Mouse (Mus musculus) MEL (cell line): ENCODE data around the gene Limk2. TPM values are rescaled to one million over a fixed set of nuclear protein-coding genes. Genes with fewer than 3 reads are reported as not detected.

Experiments used
- DNase-seq: peaks from one replicate; pipeline ENCODE4 v3.0.0; 2011; ENCODE audit warnings: low read depth, low spot score
- H3K27ac ChIP-seq: 2 replicates; pipeline ENCODE4 v1.5.1; 2012; ENCODE audit warnings: low read depth, mild to moderate bottlenecking, control low read depth, low read length, moderate library complexity; ENCODE audit not compliant: control insufficient read depth
- H3K27me3 ChIP-seq, 2 experiments: fragments of 150-350 bp in 1 of 2; sonication (generic) in 1 of 2; 2 replicates each; pipeline ENCODE4 v1.6.1; 2012; ENCODE audit warnings: low read length in 2 of 2, mild to moderate bottlenecking in 2 of 2, improper control_type of control experiment in 1 of 2, moderate library complexity in 1 of 2; ENCODE audit not compliant: insufficient read depth in 2 of 2, control insufficient read depth in 1 of 2
- H3K36me3 ChIP-seq, 2 experiments: 2 replicates each; pipeline ENCODE4 v1.6.1; 2012 to 2014; ENCODE audit warnings: low read length in 2 of 2, improper control_type of control experiment in 1 of 2, inconsistent platforms in 1 of 2, mild to moderate bottlenecking in 1 of 2; ENCODE audit not compliant: insufficient read depth in 2 of 2, control insufficient read depth in 1 of 2
- H3K4me1 ChIP-seq, 2 experiments: fragments of 150-350 bp in 1 of 2; sonication (generic) in 1 of 2; 2 replicates each; pipeline ENCODE4 v1.6.1; 2012; ENCODE audit warnings: low read length in 2 of 2, improper control_type of control experiment in 1 of 2, mild to moderate bottlenecking in 1 of 2; ENCODE audit not compliant: insufficient read depth in 2 of 2, control insufficient read depth in 1 of 2
- H3K4me3 ChIP-seq, 2 experiments: fragments of 150-350 bp in 1 of 2; sonication (generic) in 1 of 2; 2 replicates each; pipeline ENCODE4 v1.5.1; 2012; ENCODE audit warnings: low read depth in 2 of 2, low read length in 2 of 2, mild to moderate bottlenecking in 2 of 2, moderate library complexity in 2 of 2, control low read depth in 1 of 2, improper control_type of control experiment in 1 of 2; ENCODE audit not compliant: control insufficient read depth in 1 of 2, insufficient read depth in 1 of 2
- H3K79me2 ChIP-seq: 2 replicates; pipeline ENCODE4 v1.6.1; 2012; ENCODE audit warnings: mild to moderate bottlenecking, low read length, moderate library complexity; ENCODE audit not compliant: control insufficient read depth, poor library complexity, insufficient read depth
- H3K9ac ChIP-seq: 2 replicates; pipeline ENCODE4 v1.6.1; 2012; ENCODE audit warnings: low read depth, mild to moderate bottlenecking, control low read depth, low read length, moderate library complexity; ENCODE audit not compliant: control insufficient read depth, poor library complexity, severe bottlenecking
- H3K9me3 ChIP-seq: fragments of 150-350 bp; sonication (generic); replicated peaks from 2 replicates; pipeline ENCODE4 v1.6.1; 2012; ENCODE audit warnings: mild to moderate bottlenecking, low read length, improper control_type of control experiment, moderate library complexity; ENCODE audit not compliant: insufficient read depth
- CHD1 ChIP-seq: IDR thresholded peaks from 2 replicates; pipeline ENCODE4 v1.6.1; 2012; ENCODE audit warnings: low read depth, mild to moderate bottlenecking, inconsistent platforms, low read length, improper control_type of control experiment
- CHD2 ChIP-seq: IDR thresholded peaks from 2 replicates; pipeline ENCODE4 v1.6.1; 2011; ENCODE audit warnings: low read length, improper control_type of control experiment
- CTCF ChIP-seq, 3 experiments: IDR thresholded peaks in 2 of 3; conservative IDR thresholded peaks in 1 of 3; 2 replicates each; pipeline ENCODE4 v1.5.1; 2011 to 2012; ENCODE audit warnings: low read length in 3 of 3, low read depth in 2 of 3, mild to moderate bottlenecking in 2 of 3, improper control_type of control experiment in 1 of 3, inconsistent platforms in 1 of 3, mixed read lengths in 1 of 3, moderate library complexity in 1 of 3; ENCODE audit not compliant: control insufficient read depth in 1 of 3, insufficient read depth in 1 of 3, poor library complexity in 1 of 3, severe bottlenecking in 1 of 3
- ELF1 ChIP-seq: IDR thresholded peaks from 2 replicates; pipeline ENCODE4 v1.6.1; 2014; ENCODE audit warnings: low read depth, mild to moderate bottlenecking, inconsistent platforms, low read length, improper control_type of control experiment, moderate library complexity
- ETS1 ChIP-seq: IDR thresholded peaks from 2 replicates; pipeline ENCODE4 v1.6.1; 2012; ENCODE audit warnings: low read depth, mild to moderate bottlenecking, inconsistent platforms, low read length, improper control_type of control experiment, moderate library complexity
- GATA1 ChIP-seq: IDR thresholded peaks from 2 replicates; pipeline ENCODE4 v1.6.1; 2011; ENCODE audit warnings: low read depth, low read length, improper control_type of control experiment
- HCFC1 ChIP-seq: IDR thresholded peaks from 2 replicates; pipeline ENCODE4 v1.6.1; 2012; ENCODE audit warnings: low read depth, mild to moderate bottlenecking, inconsistent platforms, low read length, improper control_type of control experiment, moderate library complexity
- KAT2A ChIP-seq: conservative IDR thresholded peaks from 2 replicates; pipeline ENCODE4 v1.6.1; 2012; ENCODE audit warnings: low read depth, low read length, improper control_type of control experiment, inconsistent platforms
- MAX ChIP-seq: IDR thresholded peaks from 2 replicates; pipeline ENCODE4 v1.6.1; 2011; ENCODE audit warnings: low read length, improper control_type of control experiment
- MAZ ChIP-seq: IDR thresholded peaks from 2 replicates; pipeline ENCODE4 v1.6.1; 2012; ENCODE audit warnings: low read depth, mild to moderate bottlenecking, inconsistent platforms, low read length, improper control_type of control experiment
- MYB ChIP-seq: IDR thresholded peaks from 2 replicates; pipeline ENCODE4 v1.6.1; 2011; ENCODE audit warnings: mild to moderate bottlenecking, low read depth, low read length, improper control_type of control experiment
- MYC ChIP-seq: IDR thresholded peaks from 2 replicates; pipeline ENCODE4 v1.6.1; 2011; ENCODE audit warnings: low read depth, mild to moderate bottlenecking, low read length, improper control_type of control experiment, moderate library complexity
- NRF1 ChIP-seq: IDR thresholded peaks from 2 replicates; pipeline ENCODE4 v1.6.1; 2014; ENCODE audit warnings: low read depth, mild to moderate bottlenecking, inconsistent platforms, low read length, improper control_type of control experiment, moderate library complexity; ENCODE audit not compliant: poor library complexity, insufficient read depth, severe bottlenecking
- POLR2A ChIP-seq, 2 experiments: IDR thresholded peaks; 2 replicates each; pipeline ENCODE4 v1.6.1; 2011 to 2012; ENCODE audit warnings: low read length in 2 of 2, mild to moderate bottlenecking in 2 of 2, control low read depth in 1 of 2, improper control_type of control experiment in 1 of 2, low read depth in 1 of 2, moderate library complexity in 1 of 2; ENCODE audit not compliant: control insufficient read depth in 1 of 2, insufficient read depth in 1 of 2, poor library complexity in 1 of 2
- POLR2AphosphoS5 ChIP-seq: IDR thresholded peaks from 2 replicates; pipeline ENCODE4 v1.6.1; 2012; ENCODE audit warnings: low read depth, borderline replicate concordance, mild to moderate bottlenecking, inconsistent platforms, low read length, moderate library complexity, mixed read lengths
- RAD21 ChIP-seq: IDR thresholded peaks from 2 replicates; pipeline ENCODE4 v1.6.1; 2011; ENCODE audit warnings: mild to moderate bottlenecking, low read depth, low read length, improper control_type of control experiment
- SIN3A ChIP-seq: IDR thresholded peaks from 2 replicates; pipeline ENCODE4 v1.6.1; 2012; ENCODE audit warnings: low read length, improper control_type of control experiment, inconsistent platforms
- SMC3 ChIP-seq: IDR thresholded peaks from 2 replicates; pipeline ENCODE4 v1.6.1; 2011; ENCODE audit warnings: low read depth, low read length, improper control_type of control experiment
- TAL1 ChIP-seq: IDR thresholded peaks from 2 replicates; pipeline ENCODE4 v1.6.1; 2012; ENCODE audit warnings: mild to moderate bottlenecking, inconsistent platforms, low read length, moderate library complexity, mixed read lengths
- TBP ChIP-seq: IDR thresholded peaks from 2 replicates; pipeline ENCODE4 v1.8.0; 2011; ENCODE audit warnings: low read depth, low read length, improper control_type of control experiment
- UBTF ChIP-seq: IDR thresholded peaks from 2 replicates; pipeline ENCODE4 v1.6.1; 2012; ENCODE audit warnings: low read depth, mild to moderate bottlenecking, inconsistent platforms, low read length, improper control_type of control experiment, moderate library complexity, borderline replicate concordance; ENCODE audit not compliant: insufficient read depth
- USF1 ChIP-seq: IDR thresholded peaks from 2 replicates; pipeline ENCODE4 v1.6.1; 2014; ENCODE audit warnings: low read depth, mild to moderate bottlenecking, inconsistent platforms, low read length, improper control_type of control experiment, moderate library complexity
- ZKSCAN1 ChIP-seq: IDR thresholded peaks from 2 replicates; pipeline ENCODE4 v1.6.1; 2012; ENCODE audit warnings: low read depth, mild to moderate bottlenecking, inconsistent platforms, low read length, improper control_type of control experiment, moderate library complexity
- ZMIZ1 ChIP-seq: IDR thresholded peaks from 2 replicates; pipeline ENCODE4 v1.6.1; 2012; ENCODE audit warnings: low read depth, mild to moderate bottlenecking, inconsistent platforms, low read length, improper control_type of control experiment, moderate library complexity
- ZNF384 ChIP-seq: IDR thresholded peaks from 2 replicates; pipeline ENCODE4 v1.6.1; 2012; ENCODE audit warnings: low read depth, mild to moderate bottlenecking, inconsistent platforms, low read length, improper control_type of control experiment
- polyA plus RNA-seq, 2 experiments: library from polyadenylated mRNA; stranded (reverse) in 1 of 2; unstranded in 1 of 2; fragments of >175 nt in 1 of 2; fragments of >200 nt in 1 of 2; gene quantifications; 2 replicates each; pipeline versions ENCODE4 v1.2.1 to v1.2.4; 2012; ENCODE audit warnings: low replicate concordance in 2 of 2, low read depth in 1 of 2; ENCODE audit not compliant: insufficient read length in 2 of 2, insufficient read depth in 1 of 2, missing spikeins in 1 of 2
- total RNA-seq: library from RNA; depleted of rRNA; stranded (reverse); fragments of 300-350 nt; gene quantifications from 2 replicates; pipeline ENCODE4 v1.2.3, GENCODE M21; 2012

Limk2 gene
- total and polyA plus RNA-seq, 3 experiments = 19.6 to 29.1 TPM; not detected in 1

- no peaks in the 10 kb centered on the region for H3K9me3 ChIP-seq
- no peaks in the 10 kb centered on the region for H3K27me3 ChIP-seq
- no peak for DNase-seq
- TF ChIP-seq TBP = no peak
- no peak for TF ChIP-seq ZKSCAN1
- TF ChIP-seq ZMIZ1 = no peak
- no peak for TF ChIP-seq UBTF
- TF ChIP-seq MAZ = no peak
- TF ChIP-seq SIN3A = no peak
- TF ChIP-seq KAT2A = no peak
- TF ChIP-seq MYB = no peak
- no peak for TF ChIP-seq ETS1
- TF ChIP-seq CTCF (IDR thresholded peaks at IDR 0.05 in 2 of 3, conservative IDR thresholded peaks at IDR 0.05 in 1 of 3; ENCODE audit: control insufficient read depth in 1 of 3, insufficient read depth in 1 of 3, low read depth in 2 of 3, low read length in 3 of 3, poor library complexity in 1 of 3, severe bottlenecking in 1 of 3) = no peak
- no peak for TF ChIP-seq ELF1
- TF ChIP-seq GATA1 = no peak
- no peak overlapping the region for H3K27ac ChIP-seq
- H3K4me3 ChIP-seq = no peak overlapping the region
- H3K36me3 ChIP-seq = no peaks in the 10 kb centered on the region
- H3K79me2 ChIP-seq = no peaks in the 10 kb centered on the region
- H3K9ac ChIP-seq = no peak overlapping the region
- peaks cover 0 to 9% of the 10 kb centered on the region in 2 experiments; a peak in 1 of 4 replicates for H3K4me1 ChIP-seq
Measured at GRCm38 (mm10) chr11:3437621-3438020, 28.6 kb upstream of the Limk2 start.

- H3K27ac ChIP-seq = no peak overlapping the region
- H3K36me3 ChIP-seq = peaks cover 2 to 6% of the 10 kb centered on the region in 2 experiments; a peak in 2 of 4 replicates
- no peak overlapping the region; the same call in 1 of the 2 replicates for H3K9ac ChIP-seq
- H3K4me3 ChIP-seq = peak overlapping the region in 1 of 2 experiments; percentile 33; a peak in 1 of 4 replicates
- peaks cover 0 to 11% of the 10 kb centered on the region in 2 experiments; a peak in 2 of 4 replicates for H3K4me1 ChIP-seq
- H3K27me3 ChIP-seq = no peaks in the 10 kb centered on the region
- H3K9me3 ChIP-seq = no peaks in the 10 kb centered on the region
- no peaks in the 10 kb centered on the region for H3K79me2 ChIP-seq
- TF ChIP-seq CHD1 = no peak
- no peak for TF ChIP-seq ZNF384
- TF ChIP-seq USF1 = no peak
- TF ChIP-seq HCFC1 = no peak
- no peak for TF ChIP-seq RAD21
- no peak for TF ChIP-seq MAX
- no peak for TF ChIP-seq KAT2A
- no peak for TF ChIP-seq POLR2AphosphoS5
- no peak for TF ChIP-seq POLR2A (IDR thresholded peaks at IDR 0.05; ENCODE audit: control insufficient read depth in 1 of 2, insufficient read depth in 1 of 2, low read depth in 1 of 2, low read length in 2 of 2, poor library complexity in 1 of 2)
- no peak for TF ChIP-seq TAL1
- no peak for TF ChIP-seq NRF1
- no peak for TF ChIP-seq CHD2
- no peak for TF ChIP-seq GATA1
- TF ChIP-seq ZMIZ1 = no peak
- no peak for TF ChIP-seq CTCF (IDR thresholded peaks at IDR 0.05 in 2 of 3, conservative IDR thresholded peaks at IDR 0.05 in 1 of 3; ENCODE audit: control insufficient read depth in 1 of 3, insufficient read depth in 1 of 3, low read depth in 2 of 3, low read length in 3 of 3, poor library complexity in 1 of 3, severe bottlenecking in 1 of 3)
- TF ChIP-seq MYC = no peak
- TF ChIP-seq SMC3 = no peak
- TF ChIP-seq UBTF = no peak
- TF ChIP-seq, all 39 proteins: peak for 0
- DNase-seq = no peak
Measured at GRCm38 (mm10) chr11:3433809-3434208, 24.8 kb upstream of the Limk2 start.
